Mouse (Mus musculus) left cerebral cortex, adult 2 months (tissue): ENCODE data around the gene 1810037I17Rik. TPM values are rescaled to one million over a fixed set of nuclear protein-coding genes. Genes with fewer than 3 reads are reported as not detected.
"Not testable (repeated sequence)": the region's sequence is repeated elsewhere in the genome, so short reads cannot be mapped to it uniquely, and the experiment has no call there.

ENCODE experiments used
- DNase-seq, 2 experiments: peaks; one replicate each; pipeline ENCODE4 v3.0.0; 2021 to 2022; ENCODE audit warnings: low spot score in 2 of 2, mixed read lengths in 1 of 2; ENCODE audit errors: extremely low spot score in 1 of 2
- H3K27ac ChIP-seq: fragments of 200-600 bp; 2 replicates; pipeline ENCODE4 v1.8.1; 2022
- H3K4me3 ChIP-seq: fragments of 200-600 bp; 2 replicates; pipeline ENCODE4 v1.8.1; 2022
- CTCF ChIP-seq: fragments of 200-600 bp; IDR thresholded peaks from 2 replicates; pipeline ENCODE4 v1.8.1; 2022; ENCODE audit warnings: antibody characterized with exemption, mild to moderate bottlenecking, moderate library complexity
- intact Hi-C: fragments of 180-260 bp; cut with DNase I; formaldehyde crosslinking; loops from one replicate; pipeline ENCODE4 v1.15.1; 2025
- total RNA-seq, 2 experiments: library from RNA; stranded (reverse); gene quantifications; 2 replicates each; pipeline ENCODE4 v1.2.3; 2021

1810037I17Rik gene
- total RNA-seq, 2 experiments from 2014 or later, result 58.3 to 59.5 TPM

GRCm38 (mm10) chr3:122907841-122908240 is 16.2 kb upstream of the 1810037I17Rik start:
- intact Hi-C loops, result no loop called here
- no peak for TF ChIP-seq CTCF
- DNase-seq, result no peak
- no peak overlapping the region for H3K4me3 ChIP-seq
- no peak overlapping the region for H3K27ac ChIP-seq

GRCm38 (mm10) chr3:122915493-122915892 is 8.5 kb upstream of the 1810037I17Rik start:
- no peak for TF ChIP-seq CTCF
- Histone ChIP-seq H3K27ac (no peak overlapping the region), H3K4me3 (no peak overlapping the region)
- no peak for DNase-seq
- intact Hi-C loops, result no loop called here

GRCm38 (mm10) chr3:122916191-122916680 is 7.8 kb upstream of the 1810037I17Rik start:
- no peak overlapping the region for H3K27ac ChIP-seq
- no peak overlapping the region for H3K4me3 ChIP-seq
- DNase-seq, result no peak
- TF ChIP-seq CTCF, result no peak
- intact Hi-C loops, result no loop called here

- intact Hi-C loops, result no loop called here
- no peak for DNase-seq
- Histone ChIP-seq H3K4me3 (no peak overlapping the region), H3K27ac (no peak overlapping the region)
- no peak for TF ChIP-seq CTCF
Measured at GRCm38 (mm10) chr3:122918672-122919071, 5.3 kb upstream of the 1810037I17Rik start.

- Histone ChIP-seq H3K4me3 (no peak within 1 kb of the TSS), H3K27ac (no peak within 1 kb of the TSS)
- intact Hi-C loops, result no loop called here
- DNase-seq, result no peak
- TF ChIP-seq CTCF, result no peak
Measured at GRCm38 (mm10) chr3:122919260-122919659, 4.7 kb upstream of the 1810037I17Rik start, which contains the start of gene Gm10959. Gm10959 (minus strand) TSS chr3:122919360.

GRCm38 (mm10) chr3:122920572-122921435 is 3.2 kb upstream of the 1810037I17Rik start:
- TF ChIP-seq CTCF, result no peak
- intact Hi-C loops, result loop anchor here (10.0 kb wide), 1 partner anchor 626 kb away; the partner anchor contains the start of gene Bcar3
- H3K4me3 ChIP-seq, result no peak overlapping the region
- H3K27ac ChIP-seq, result no peak overlapping the region
- no peak for DNase-seq

- DNase-seq, result no peak
- intact Hi-C loops, result loop anchor here (10.0 kb wide), 1 partner anchor 627 kb away; the partner anchor contains the start of gene Bcar3
- H3K27ac ChIP-seq, result no peak overlapping the region
- H3K4me3 ChIP-seq, result no peak overlapping the region
- no peak for TF ChIP-seq CTCF
Measured at GRCm38 (mm10) chr3:122921676-122922527, 2.1 kb upstream of the 1810037I17Rik start.

GRCm38 (mm10) chr3:122923147-122923546 is 856 bp upstream of the 1810037I17Rik start:
- TF ChIP-seq CTCF, result no peak
- no peak for DNase-seq
- Histone ChIP-seq H3K27ac (no peak overlapping the region), H3K4me3 (no peak overlapping the region)
- intact Hi-C loops, result loop anchor here (10.0 kb wide), 1 partner anchor 628 kb away; the partner anchor contains the start of gene Bcar3

GRCm38 (mm10) chr3:122929723-122930122 is 5.7 kb downstream of the 1810037I17Rik start:
- Histone ChIP-seq H3K27ac (no peak overlapping the region), H3K4me3 (no peak overlapping the region)
- intact Hi-C loops, result loop anchor here (10.0 kb wide), 1 partner anchor 635 kb away; the partner anchor contains the start of gene Bcar3
- peak; percentile 37 to 52 for DNase-seq
- no peak for TF ChIP-seq CTCF

- intact Hi-C loops, result no loop called here
- no peak for TF ChIP-seq CTCF
- no peak overlapping the region for H3K4me3 ChIP-seq
- no peak overlapping the region for H3K27ac ChIP-seq
- DNase-seq, result no peak
Measured at GRCm38 (mm10) chr3:122932466-122932865, 8.5 kb downstream of the 1810037I17Rik start.

GRCm38 (mm10) chr3:122937176-122937575 is 13.2 kb downstream of the 1810037I17Rik start:
- DNase-seq, H3K27ac ChIP-seq, H3K4me3 ChIP-seq: not testable (repeated sequence)
- intact Hi-C loops, result loop anchor here (5.0 kb wide), 1 partner anchor 220 kb away; no protein-coding TSS in a partner anchor
